Mouse (Mus musculus) urinary bladder, postnatal 14 days (tissue): Measurements from ENCODE around the gene Smn1.
"Not testable (repeated sequence)": the region's sequence is repeated elsewhere in the genome, so short reads cannot be mapped to it uniquely, and the experiment has no call there.

Experiments used
- DNase-seq: peaks from one replicate; pipeline ENCODE4 v3.0.0; 2021; ENCODE audit warnings: low spot score

Smn1 gene

DNA sequence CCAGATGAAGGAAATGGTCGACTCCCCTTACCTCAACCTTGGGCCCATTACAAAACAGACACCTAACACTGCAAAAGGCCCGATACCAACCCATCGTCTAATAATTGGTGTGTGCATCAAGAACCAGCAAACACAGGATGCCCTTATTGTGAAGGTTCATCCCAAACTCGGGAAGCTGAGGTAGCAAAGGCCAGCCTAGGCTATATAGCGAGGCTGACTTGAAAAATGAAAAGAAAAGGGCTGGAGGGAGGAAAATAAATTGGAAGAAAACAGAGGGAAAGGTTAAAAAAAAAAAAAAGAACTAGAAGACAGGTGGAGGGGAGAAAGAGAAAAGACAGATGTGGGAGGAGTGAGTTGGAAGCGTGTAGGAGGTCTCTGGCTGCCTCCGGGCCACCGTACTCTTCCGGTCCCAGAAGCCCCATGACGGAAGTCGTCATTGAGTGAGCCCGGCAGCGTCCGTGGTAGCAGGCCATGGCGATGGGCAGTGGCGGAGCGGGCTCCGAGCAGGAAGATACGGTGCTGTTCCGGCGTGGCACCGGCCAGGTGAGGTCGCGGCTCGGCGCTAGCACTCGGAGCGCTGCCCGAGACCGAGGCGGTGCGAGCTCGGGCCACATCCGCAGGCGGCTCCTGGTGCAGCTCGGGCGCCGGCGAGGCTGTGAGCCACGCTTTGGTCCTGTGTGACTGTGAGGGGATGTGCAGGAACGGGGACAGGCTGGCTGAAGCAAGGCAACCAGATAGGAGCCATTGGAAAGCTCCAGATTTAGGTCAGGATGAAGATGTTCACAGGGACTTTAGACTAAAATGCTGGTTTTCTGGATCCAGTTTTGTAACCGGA, at the start of gene Smn1:
Gene Smn1, plus strand, starts transcription at position 430 of the 835 bp plus-strand sequence.
- peak; percentile 91 for DNase-seq

DNA sequence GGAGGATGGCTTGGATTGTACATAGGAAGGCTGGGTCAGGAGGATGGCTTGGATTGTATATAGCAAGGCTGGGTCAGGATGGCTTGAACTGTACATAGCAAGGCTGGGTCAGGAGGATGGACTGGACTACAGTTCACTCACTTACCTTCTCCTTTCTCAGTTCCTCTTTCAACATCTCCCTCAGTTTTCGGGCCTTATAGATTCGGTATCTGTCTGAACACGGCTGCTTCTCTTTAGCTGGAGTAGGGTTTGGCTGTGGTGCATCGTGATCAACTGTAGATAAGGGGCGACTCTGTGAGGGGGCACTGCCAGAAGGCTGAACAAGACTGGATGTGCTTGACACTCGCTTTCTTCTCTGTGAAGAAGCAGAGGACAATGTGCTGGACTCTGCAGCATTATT, 25.8 kb upstream of the Smn1 start:
- no peak for DNase-seq

DNA sequence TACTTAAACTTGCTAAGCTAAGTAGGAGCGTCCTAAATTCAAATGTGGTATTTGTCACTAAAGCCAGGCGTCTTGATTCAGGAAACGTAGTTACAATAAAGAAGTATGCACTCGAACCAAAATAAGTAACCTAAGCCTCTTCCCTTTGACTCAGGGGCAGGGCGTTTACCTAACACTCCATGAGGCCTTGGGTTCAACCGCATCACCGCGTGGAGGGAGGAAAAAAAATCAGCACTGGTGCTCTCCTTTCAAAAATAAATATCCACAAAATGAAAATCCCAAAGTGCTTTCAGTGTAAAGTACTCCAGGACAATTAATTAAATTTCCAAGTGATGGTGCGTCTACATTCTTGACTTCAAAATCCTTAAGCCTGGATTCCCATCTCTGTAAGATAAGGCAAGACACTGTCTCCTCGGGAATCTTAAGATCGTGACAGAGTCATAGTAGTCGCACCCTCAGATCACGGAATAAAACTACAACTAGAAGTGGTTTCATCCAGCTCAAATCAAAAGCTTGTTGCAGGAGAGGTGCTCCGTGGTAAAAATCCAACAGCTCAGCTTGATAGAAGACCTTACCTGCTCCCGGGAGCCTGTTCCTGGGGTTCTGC, 21.5 kb upstream of the Smn1 start:
- DNase-seq: no peak

DNA sequence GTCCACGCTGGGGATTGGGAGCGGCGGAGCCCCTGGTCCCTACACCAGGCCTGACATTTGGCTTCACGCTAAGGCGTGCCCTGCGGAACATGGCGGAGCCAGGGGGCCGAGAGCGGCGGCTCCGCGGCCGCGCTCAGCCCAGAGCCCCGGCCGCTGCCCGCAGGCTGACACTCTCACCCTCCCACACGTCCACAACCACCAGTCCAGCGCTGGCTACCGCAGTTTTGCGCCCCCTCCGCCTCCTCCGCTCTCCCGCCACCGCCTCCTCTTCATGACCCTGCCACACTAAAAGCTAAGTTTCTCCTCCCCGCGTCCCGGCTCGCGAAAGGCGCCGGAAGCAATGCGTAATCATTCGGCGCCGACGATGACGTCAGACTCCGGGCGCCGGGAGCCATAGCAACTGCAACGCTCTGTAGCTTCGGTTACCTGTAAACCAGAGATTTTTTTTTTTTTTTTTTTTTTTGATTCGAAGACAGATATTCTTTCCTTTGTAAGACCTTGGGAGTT, 20.9 kb upstream of the Smn1 start, which contains the start of gene Bdp1:
Gene Bdp1, minus strand, starts transcription at position 323 of the 507 bp plus-strand sequence.
- DNase-seq: peak; percentile 95

DNA sequence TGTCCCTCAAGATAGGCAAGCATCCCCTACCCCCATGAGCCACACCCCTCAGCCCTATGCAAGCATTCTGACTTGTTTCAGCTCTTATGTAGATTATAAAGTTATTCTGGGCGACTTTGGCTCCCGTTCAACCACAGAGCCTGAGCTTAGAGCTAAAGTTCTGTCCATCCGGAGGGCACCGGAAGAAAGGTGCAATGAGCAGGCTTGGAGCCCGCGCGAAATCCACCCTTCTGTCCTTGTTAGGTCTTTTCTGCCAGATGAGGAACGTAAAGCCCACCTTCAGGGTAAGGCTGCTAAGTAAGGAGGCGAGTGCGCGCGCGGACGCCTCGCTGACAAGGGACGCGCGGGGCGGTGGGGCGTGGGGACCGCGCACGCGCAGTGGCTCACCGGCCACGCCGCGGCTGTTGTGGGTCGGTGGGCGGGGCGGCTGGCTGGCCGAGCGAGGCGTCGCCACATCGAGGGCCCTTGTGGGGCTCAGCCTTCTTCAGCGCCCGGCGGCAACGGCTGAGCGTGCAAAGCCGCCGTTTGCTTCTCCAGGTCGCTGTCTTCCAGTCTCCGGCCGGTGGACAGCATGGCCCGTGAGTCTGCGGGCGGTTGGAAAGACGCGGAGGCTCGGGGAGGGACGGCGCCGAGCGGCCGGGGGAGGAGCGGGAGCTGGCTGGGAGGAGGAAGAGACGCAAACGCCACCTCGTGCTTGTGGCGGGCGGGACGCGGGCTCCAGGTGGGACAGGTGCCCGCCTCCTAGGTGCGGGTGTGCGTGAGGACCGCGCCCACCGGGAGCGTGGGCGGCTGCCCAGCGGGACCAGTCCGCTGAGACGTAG, 16.8 kb upstream of the Smn1 start, which contains the start of gene Serf1:
Gene Serf1, plus strand, starts transcription at position 361 of the 821 bp plus-strand sequence.
- peak; percentile 85 for DNase-seq

DNA sequence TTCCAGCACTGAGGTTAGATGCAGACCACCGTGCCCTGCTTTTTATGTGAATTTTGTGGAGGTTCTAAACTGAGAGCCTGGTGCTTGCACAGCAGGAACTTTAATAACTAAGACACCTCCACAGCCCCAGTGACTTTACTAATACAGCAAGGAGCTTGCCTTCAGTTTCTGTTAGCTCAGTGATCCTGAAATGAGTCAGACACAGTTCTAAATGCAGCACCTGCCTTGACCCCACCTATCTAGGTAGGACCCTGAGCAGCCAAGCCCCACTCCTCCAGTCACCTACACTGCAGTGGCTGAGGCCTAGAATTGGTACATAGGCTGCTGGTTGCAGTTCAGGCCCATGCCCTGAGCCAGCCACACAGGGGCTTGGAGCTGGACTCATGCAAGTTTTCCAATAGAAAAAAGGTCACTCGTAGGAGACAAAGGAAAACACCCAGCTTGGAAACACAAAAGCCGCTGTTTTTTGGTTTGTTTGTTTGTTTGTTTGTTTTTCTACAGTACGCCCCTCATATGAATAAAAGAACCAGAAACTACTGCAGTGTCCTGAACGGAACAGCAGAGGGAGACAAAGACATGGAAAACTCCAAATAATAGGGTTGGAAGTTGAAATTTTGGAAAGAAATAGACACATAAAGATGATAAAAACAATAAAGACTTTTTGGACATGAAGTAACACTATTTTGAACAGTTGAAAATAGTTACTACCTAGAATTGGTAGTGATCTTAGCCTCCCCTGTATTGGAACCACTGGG, 12.3 kb upstream of the Smn1 start:
- no peak for DNase-seq

DNA sequence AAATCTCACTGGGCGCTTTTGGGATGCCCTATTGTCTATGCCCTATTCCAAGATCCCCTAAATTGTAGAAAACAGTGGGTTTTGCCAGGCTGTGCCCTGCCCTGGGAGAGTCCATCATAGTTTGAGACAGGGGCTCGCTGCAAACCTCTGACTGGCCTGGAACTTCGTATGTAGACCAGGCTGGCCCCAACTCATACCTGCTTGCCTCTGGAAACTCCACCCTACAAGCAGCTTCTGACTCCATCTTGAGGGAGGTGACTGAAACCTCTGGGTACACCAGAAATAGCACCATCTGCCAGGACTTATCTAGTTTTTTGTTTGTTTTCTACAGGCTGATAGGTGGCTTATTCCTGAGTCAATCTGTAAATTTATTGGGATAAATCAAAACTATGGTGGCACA, 682 bp upstream of the Smn1 start:
- DNase-seq: no peak

DNA sequence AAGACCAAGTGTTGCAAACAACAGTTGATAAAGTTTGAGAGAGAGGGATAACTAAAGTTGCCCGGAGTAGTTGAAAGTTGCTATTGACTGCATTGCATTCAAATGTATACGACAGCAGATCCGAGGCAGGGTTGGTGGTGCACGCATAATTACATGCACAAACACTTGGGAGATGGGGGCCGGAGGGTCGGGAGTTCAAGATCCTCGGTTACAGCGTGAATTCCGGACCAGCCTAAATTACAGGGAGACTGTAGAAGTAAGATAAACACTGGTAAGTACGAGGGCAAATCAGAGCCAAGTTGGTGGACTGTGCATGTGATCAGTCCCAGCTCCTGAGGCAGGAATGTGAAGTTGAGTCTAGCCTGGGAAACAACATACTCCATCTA, 599 bp downstream of the Smn1 start:
- DNase-seq: no peak

DNA sequence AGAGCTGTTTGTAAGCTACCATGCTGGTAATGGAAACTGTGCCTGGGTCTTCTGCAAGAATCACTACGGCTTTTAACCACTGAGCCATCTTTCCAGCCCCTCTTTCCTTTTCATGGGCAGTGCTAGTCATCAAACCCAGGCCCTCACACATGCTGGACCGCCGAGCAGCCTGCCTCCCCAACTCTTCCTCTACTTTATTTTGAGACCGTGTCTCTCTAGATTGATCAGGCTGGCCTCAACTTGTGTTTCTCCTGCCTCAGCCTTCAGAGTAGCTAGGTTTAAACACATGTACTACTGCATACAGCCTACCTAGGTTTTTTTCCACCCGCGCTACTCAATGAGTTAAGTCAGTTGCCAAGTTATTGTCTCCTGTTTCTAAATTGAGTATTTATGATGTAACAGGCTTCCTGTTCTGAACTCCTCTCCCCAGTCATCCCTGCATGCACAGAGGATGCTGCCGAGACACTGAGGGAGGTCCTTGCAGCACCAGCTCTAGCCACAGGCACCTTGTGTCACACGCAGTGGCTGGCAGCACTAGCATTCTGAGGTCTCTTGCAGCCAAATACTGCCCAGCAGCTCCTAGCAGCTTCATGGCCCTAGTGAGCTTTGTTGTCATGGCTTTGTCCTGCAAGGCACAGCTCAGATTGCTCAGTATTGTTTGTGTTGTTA, 17.1 kb downstream of the Smn1 start:
- no peak for DNase-seq

DNA sequence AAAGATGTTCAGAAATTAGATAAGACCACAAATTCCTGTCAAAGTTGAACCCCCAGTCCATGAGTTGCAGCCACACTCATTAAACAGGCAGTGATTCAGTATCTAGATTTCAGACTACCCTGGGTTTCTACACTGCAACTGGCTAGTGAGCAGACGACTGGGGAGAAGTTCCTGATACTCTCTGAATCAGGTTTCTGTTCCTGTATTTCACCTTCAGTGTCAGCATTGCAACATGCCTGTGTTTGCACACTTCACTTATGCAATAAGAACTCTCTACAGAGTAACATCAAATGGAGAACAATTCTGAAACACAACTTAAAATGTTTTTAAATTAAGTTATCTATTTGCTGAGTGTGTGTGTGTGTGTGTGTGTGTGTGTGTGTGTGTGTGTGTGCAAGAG, 28.0 kb downstream of the Smn1 start:
- no peak for DNase-seq

DNA sequence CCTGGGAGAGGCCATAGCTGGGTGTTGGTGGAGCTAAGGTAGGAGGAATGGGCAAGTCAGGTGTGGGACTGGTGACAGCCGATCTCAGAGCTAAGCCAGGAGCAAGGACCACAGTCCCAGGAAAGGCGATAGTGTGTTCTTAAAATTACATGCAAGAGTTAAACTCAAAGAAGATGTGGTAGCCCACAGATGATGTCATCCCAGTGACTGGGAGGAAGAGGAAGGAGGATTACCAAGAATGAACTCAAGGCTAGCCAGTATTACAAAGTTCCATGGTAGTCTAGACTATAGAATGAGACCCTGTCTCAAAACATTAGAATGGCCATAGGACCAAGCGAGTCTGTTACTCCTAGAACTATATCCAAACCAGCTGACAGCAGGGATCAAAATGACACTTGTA, 32.0 kb downstream of the Smn1 start:
- no peak for DNase-seq

DNA sequence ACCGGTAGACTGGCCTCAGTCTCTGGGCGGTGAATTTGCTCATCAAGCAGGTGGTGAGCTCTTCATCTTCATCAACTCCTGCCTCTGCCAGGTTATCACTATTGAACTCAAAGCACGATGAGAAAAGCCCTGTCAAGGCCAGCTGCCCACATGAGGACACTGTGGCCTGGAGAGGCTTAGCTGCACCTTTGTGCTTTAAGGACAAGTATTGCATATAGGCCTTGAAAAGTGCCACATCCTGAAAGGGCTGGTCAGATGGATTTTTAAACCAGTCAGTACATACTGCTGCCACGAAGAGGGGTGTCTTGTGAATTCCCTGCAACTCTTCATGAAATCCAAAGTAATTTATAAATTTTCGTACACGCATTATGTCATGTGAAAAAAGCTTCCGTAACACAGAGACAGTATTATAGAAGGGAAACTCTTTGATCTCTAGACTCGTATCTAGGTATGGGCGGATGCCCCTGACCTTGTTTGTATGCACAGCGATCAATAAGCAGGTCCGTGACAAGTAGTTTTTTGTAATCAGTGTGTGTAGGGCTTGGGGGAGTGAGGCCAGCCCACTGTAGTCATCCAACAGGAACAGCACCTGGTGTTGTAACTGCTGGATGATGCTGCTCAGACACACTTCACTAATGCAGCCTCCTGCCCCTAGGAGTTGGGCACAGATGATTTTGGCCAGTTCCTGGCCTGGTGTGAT, 36.7 kb downstream of the Smn1 start:
- not testable (repeated sequence) for DNase-seq

DNA sequence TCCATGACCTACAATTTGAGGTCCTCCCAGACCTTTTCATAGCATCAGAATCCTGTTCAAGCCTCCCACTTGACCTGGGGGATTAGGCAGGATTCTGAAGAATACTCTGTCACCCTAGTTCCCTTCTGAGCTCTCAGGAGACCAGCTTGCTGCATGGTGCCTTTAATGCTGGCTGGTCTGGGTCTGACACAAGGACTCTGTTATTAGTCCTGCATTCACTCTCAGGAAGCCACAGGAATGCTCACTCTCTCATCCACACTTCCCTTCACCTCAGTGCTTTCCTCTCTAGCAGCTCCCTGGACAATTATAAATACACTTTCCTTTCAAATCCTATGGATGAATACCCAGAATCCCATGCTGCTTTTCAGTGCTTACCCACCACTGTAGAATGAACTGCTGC, 37.8 kb downstream of the Smn1 start:
- not testable (repeated sequence) for DNase-seq

DNA sequence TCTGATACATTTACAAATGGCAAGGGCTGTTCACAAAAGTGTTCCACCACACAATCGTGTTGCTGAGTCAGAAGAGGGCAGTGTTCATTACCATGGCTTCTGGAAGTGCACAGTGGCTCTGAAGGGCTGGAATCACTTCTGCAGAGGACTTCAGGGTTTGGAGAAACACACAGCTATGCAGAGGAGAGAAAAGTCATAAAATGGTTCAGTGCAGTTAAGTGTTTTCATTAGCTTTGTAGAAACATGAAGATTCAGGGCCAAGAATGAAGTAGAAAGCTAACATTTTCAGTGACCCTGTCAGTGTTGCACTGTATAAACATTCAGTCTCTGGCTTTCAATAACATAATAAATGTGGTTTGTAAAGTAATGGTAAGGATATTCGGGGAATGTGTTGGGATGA, 41.7 kb downstream of the Smn1 start:
- not testable (repeated sequence) for DNase-seq

DNA sequence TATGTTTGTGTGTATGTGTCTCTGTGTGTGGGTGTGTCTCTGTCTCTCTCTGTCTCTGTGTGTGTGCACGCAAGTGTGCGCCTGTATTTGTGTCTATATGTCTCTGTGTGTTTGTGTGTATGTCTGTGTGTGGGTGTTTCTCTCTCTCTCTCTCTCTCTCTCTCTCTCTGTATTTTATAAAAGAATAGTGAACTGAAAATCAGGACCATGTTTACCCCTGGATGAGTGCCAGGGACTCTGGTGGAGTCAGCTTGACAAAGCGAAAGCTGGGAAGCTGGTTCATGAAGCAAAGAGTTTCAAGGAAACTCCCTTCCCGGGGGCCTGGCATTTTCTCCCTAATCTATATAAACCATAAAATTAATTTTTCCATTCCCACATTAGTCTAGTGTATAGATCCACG, 49.7 kb downstream of the Smn1 start:
- not testable (repeated sequence) for DNase-seq

DNA sequence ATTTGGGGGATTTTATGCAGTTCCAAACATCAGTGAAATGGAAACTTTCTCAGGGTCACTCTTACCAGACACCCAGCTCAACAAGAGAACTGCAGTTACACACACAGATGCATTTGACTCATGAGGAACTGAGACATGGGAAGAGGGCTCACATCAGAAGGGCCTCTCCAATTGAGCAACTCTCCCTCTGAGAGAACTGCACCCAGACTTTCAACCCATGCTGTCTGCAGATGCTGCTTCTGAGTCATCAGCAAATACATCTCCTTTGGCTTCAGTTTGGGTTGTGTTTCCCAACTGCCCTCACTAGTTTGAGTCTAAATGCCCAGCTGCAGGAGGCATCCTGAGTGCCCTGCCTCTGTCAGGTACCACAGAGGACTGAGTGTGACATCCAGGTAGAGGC, 58.5 kb downstream of the Smn1 start:
- not testable (repeated sequence) for DNase-seq
